Mouse (Mus musculus): ENCODE measurements around the gene Sfxn3. TPM values are rescaled to one million over a fixed set of nuclear protein-coding genes. Genes with fewer than 3 reads are reported as not detected.

Gene Sfxn3
- polyA plus RNA-seq, 1 experiment from 2014 or later: 75.8 TPM

- H3K9ac ChIP-seq (replicated peaks): peak overlapping the region; percentile 80; the same call in 1 of the 2 replicates
- no peak for ATAC-seq (ENCODE audit: low FRiP score)
These were observed 2.2 kb downstream of the Sfxn3 start for GRCm38 (mm10) chr19:45049523-45049922.

GRCm38 (mm10) chr19:45053451-45053850 lies 6.1 kb downstream of the Sfxn3 start:
- Histone ChIP-seq H3K36me3 (peaks cover 48% of the 10 kb centered on the region), H3K27me3 (replicated peaks) (no peaks in the 10 kb centered on the region), H3K4me2 (no peak overlapping the region), H3K27ac (replicated peaks) (no peak overlapping the region), H3K9ac (replicated peaks) (no peak overlapping the region), H3K4me1 (peaks cover 48% of the 10 kb centered on the region), H3K9me3 (replicated peaks) (no peaks in the 10 kb centered on the region), H3K4me3 (replicated peaks) (no peak overlapping the region)
- ATAC-seq (ENCODE audit: low FRiP score): no peak
- 89% methylated on average over 8 of the region's 8 CpGs for WGBS

More at GRCm38 (mm10) chr19:45049523-45049922, 2.2 kb downstream of the Sfxn3 start:
- Histone ChIP-seq H3K4me2 (peak overlapping the region; percentile 90), H3K27me3 (replicated peaks) (peaks cover 13% of the 10 kb centered on the region), H3K27ac (replicated peaks) (no peak overlapping the region), H3K36me3 (peaks cover 42% of the 10 kb centered on the region), H3K4me3 (replicated peaks) (peak overlapping the region; percentile 67; the same call in 1 of the 2 replicates), H3K4me1 (peaks cover 52% of the 10 kb centered on the region), H3K9me3 (replicated peaks) (no peaks in the 10 kb centered on the region)
- 79% methylated on average over 9 of the region's 9 CpGs for WGBS

DNA sequence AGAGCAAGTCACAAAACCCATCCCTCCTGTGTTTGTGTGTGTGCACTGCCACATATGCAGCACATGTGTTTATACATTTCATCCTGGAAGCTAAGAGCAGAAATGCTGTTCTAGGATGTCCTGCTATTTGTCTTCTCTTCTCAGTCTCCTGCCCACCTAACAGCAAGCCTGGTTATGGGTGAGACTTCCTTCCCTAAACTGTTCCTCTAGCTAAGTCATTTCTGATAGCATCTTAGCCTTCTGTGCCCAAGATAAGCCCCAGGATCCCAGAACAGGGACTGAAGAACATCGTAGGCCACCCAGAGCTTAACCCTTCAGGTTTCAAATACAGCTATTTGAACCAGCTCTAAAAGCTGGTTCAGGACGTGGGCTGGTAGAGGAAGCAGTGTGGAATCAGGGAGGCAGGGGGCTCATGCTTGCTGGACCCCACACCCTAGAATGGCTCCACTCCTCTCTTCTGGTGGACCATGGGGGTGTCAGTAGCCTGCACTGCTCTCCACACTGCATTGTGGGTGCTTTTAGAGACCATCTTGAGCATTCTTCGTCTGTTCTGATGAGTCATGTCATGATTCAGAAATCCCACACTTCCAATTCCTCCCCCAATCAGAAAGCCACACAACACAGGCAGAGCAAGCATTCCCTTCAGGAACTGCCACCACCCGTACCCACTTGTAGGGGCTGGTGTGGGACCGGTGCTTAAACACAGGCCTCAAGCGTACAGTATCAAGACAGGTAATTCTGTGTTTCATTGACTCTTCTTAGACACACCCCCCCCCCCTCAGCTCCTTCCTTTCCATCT lies 7.8 kb downstream of the Sfxn3 start:
- H3K4me2 ChIP-seq: no peak overlapping the region
- ATAC-seq (ENCODE audit: low FRiP score): no peak
- no peak overlapping the region for H3K4me3 ChIP-seq (replicated peaks)
- no peaks in the 10 kb centered on the region for H3K27me3 ChIP-seq (replicated peaks)
- H3K4me1 ChIP-seq: peaks cover 40% of the 10 kb centered on the region
- H3K9me3 ChIP-seq (replicated peaks): no peaks in the 10 kb centered on the region
- WGBS: 89% methylated on average over 6 of the region's 6 CpGs
- H3K36me3 ChIP-seq: peaks cover 43% of the 10 kb centered on the region
- H3K27ac ChIP-seq (replicated peaks): no peak overlapping the region
- H3K9ac ChIP-seq (replicated peaks): no peak overlapping the region

DNA sequence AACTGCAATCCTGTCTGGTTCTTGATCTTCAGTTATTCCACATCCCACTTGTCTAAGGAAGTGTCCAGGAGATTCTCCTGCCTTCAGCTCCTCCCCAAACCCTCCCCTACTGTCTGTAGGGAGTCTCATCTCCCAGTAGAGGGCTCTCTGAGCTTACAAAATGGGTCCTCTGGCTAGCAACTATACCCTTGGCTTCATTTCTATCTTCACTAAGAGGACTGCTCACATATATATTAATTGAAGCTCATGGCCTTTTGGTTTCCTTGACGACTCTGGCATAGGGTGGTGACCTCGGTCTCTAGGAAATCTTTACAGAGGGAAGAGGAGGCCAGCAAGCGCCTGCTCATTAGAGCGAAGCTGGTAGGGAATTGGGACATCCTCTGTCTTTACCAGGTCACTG lies 9.1 kb downstream of the Sfxn3 start:
- H3K36me3 ChIP-seq: peaks cover 33% of the 10 kb centered on the region
- peak overlapping the region; percentile 93 for H3K27ac ChIP-seq (replicated peaks)
- no peak overlapping the region for H3K9ac ChIP-seq (replicated peaks)
- 58% methylated on average over 4 of the region's 4 CpGs for WGBS
- H3K9me3 ChIP-seq (replicated peaks): no peaks in the 10 kb centered on the region
- no peak overlapping the region for H3K4me3 ChIP-seq (replicated peaks)
- no peaks in the 10 kb centered on the region for H3K27me3 ChIP-seq (replicated peaks)
- peaks cover 30% of the 10 kb centered on the region for H3K4me1 ChIP-seq
- H3K4me2 ChIP-seq: peak overlapping the region; percentile 75; the same call in 1 of the 2 replicates
- no peak for ATAC-seq (ENCODE audit: low FRiP score)

GRCm38 (mm10) chr19:45056908-45057698 lies 9.8 kb downstream of the Sfxn3 start:
- H3K36me3 ChIP-seq: peaks cover 27% of the 10 kb centered on the region
- no peaks in the 10 kb centered on the region for H3K9me3 ChIP-seq (replicated peaks)
- H3K4me3 ChIP-seq (replicated peaks): no peak overlapping the region; the same call in 1 of the 2 replicates
- ATAC-seq (ENCODE audit: low FRiP score): no peak
- H3K4me2 ChIP-seq: peak overlapping the region; percentile 75
- 84% methylated on average over 7 of the region's 7 CpGs for WGBS
- H3K9ac ChIP-seq (replicated peaks): peak overlapping the region; percentile 79; the same call in 1 of the 2 replicates
- peak overlapping the region; percentile 93 for H3K27ac ChIP-seq (replicated peaks)
- H3K27me3 ChIP-seq (replicated peaks): no peaks in the 10 kb centered on the region
- peaks cover 30% of the 10 kb centered on the region for H3K4me1 ChIP-seq

DNA sequence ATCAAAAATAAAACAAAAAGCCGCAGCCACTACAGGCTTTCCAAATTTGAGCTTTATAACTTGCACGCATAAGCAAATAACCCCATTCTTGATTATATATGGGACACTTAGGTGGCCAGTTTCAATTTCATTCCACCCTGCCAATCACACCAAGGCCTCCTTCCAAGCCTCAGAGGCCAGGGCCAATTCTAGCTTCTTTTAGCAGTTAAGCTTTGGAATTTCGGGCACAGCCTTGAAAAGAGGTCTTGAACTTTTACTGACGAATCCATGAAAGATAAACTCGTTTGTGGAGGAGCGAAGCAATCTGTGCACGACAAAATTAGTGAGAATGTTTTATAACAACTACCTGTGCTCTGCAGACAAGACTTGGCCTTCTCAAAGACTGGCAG lies 10.4 kb downstream of the Sfxn3 start:
- Histone ChIP-seq H3K9me3 (replicated peaks) (no peaks in the 10 kb centered on the region), H3K4me1 (peaks cover 30% of the 10 kb centered on the region), H3K27me3 (replicated peaks) (no peaks in the 10 kb centered on the region), H3K4me3 (replicated peaks) (peak overlapping the region; percentile 57), H3K36me3 (peaks cover 21% of the 10 kb centered on the region), H3K9ac (replicated peaks) (peak overlapping the region; percentile 79), H3K27ac (replicated peaks) (peak overlapping the region; percentile 93), H3K4me2 (peak overlapping the region; percentile 75)
- 55% methylated on average over 7 of the region's 7 CpGs for WGBS
- ATAC-seq (ENCODE audit: low FRiP score): no peak

DNA sequence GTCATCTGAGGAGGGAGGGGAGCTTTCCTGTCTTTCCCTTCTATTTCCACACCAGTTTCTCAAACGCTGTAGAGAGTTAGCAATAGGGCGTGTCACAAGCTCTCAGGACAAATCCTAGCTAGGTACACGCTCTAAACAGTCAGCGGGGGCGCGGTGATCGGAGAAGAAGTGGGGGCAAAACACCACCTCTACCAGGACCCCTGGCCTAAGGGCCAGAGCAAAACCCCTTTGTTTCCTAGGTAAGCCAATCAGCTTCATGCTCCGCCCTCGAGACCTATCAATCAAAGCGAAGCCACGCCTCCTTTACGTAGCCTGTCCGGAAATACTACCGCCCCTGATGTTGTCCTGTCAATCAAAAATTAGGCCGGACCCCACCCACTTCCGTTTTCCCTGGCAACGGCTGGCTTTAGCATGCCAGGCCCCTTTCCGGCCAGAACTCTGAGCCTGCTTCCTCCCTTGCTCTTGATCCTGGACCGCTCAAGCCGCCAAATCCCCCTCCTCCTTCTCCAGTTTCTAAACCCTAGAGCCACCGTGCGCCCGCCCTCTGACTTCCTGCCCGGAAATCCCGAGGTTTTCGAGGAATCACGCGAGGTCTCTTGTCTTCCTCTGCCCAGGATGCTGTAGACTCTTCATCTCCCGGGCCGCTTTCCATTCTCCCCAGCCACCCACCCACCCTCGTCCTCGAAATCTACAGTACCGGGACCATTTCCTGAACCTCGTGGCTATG lies 11.0 kb downstream of the Sfxn3 start:
- Histone ChIP-seq H3K4me2 (peak overlapping the region; percentile 75), H3K36me3 (peaks cover 15% of the 10 kb centered on the region), H3K9ac (replicated peaks) (peak overlapping the region; percentile 79), H3K27ac (replicated peaks) (peak overlapping the region; percentile 93), H3K27me3 (replicated peaks) (no peaks in the 10 kb centered on the region), H3K4me3 (replicated peaks) (peak overlapping the region; percentile 57), H3K4me1 (peaks cover 30% of the 10 kb centered on the region), H3K9me3 (replicated peaks) (no peaks in the 10 kb centered on the region)
- ATAC-seq (ENCODE audit: low FRiP score): peak; percentile 94
- WGBS: under 1% methylated on average over 34 of the region's 34 CpGs

DNA sequence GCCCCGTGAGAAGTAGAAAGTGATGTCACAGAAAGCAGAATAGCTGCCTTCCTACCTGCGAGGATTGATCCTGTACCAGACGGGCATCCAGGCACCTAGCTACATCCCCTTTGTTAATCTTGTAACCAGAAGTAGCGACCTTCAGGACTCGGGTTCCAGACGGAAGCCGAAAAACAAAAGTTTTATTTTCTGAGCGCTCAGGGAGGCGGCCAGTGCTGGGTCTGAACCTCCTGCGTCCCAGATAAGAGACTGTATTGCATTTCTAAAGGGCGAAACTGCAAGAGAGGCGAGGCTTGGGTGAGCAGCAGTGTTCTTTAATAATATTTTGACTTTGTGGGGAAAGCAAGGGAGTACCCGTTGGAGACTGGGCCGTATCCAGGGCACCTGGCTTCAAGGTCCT lies 11.5 kb downstream of the Sfxn3 start:
- H3K27ac ChIP-seq (replicated peaks): peak overlapping the region; percentile 93
- ATAC-seq (ENCODE audit: low FRiP score): no peak; the same call in none of the 2 replicates
- peaks cover 32% of the 10 kb centered on the region for H3K4me1 ChIP-seq
- peak overlapping the region; percentile 79 for H3K9ac ChIP-seq (replicated peaks)
- peak overlapping the region; percentile 57 for H3K4me3 ChIP-seq (replicated peaks)
- peaks cover 1% of the 10 kb centered on the region for H3K27me3 ChIP-seq (replicated peaks)
- H3K9me3 ChIP-seq (replicated peaks): no peaks in the 10 kb centered on the region
- H3K4me2 ChIP-seq: peak overlapping the region; percentile 75
- under 1% methylated on average over 14 of the region's 14 CpGs for WGBS
- peaks cover 10% of the 10 kb centered on the region; the same call in 1 of the 2 replicates for H3K36me3 ChIP-seq

GRCm38 (mm10) chr19:45063565-45064292 lies 16.4 kb downstream of the Sfxn3 start:
- no peak overlapping the region for H3K27ac ChIP-seq (replicated peaks)
- H3K9me3 ChIP-seq (replicated peaks): no peaks in the 10 kb centered on the region
- H3K27me3 ChIP-seq (replicated peaks): peaks cover 50% of the 10 kb centered on the region
- no peak overlapping the region; the same call in 1 of the 2 replicates for H3K9ac ChIP-seq (replicated peaks)
- 43% methylated on average over 20 of the region's 20 CpGs for WGBS
- 0 out of 2 replicates have a peak overlapping the region, but pooled peaks have one; percentile 8 for H3K4me3 ChIP-seq (replicated peaks)
- ATAC-seq (ENCODE audit: low FRiP score): no peak
- peaks cover 23% of the 10 kb centered on the region for H3K4me1 ChIP-seq
- peak overlapping the region; percentile 46 for H3K4me2 ChIP-seq
- no peaks in the 10 kb centered on the region for H3K36me3 ChIP-seq

DNA sequence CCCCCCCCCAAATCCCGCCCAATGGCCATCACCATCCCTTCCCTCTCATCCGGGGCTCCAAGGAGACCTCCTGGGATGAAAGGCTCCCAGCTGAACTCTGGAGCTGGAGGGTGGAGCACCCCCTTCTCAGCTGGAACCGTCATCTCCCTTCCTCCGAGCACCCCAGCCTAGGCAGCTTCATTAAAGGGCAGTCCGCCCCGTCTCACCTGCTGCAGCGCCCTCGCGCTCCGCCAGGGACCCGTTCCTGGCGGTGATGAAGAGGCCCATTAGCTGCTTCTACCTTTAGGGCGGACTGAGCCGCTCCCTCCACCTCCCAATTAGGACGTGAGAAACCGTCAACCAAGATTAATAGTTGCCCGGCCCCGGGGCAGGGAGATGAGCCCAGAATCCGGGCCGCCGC lies 17.9 kb downstream of the Sfxn3 start:
- Histone ChIP-seq H3K9ac (replicated peaks) (no peak overlapping the region), H3K4me1 (peaks cover 15% of the 10 kb centered on the region), H3K27ac (replicated peaks) (no peak overlapping the region), H3K9me3 (replicated peaks) (no peaks in the 10 kb centered on the region), H3K4me2 (no peak overlapping the region), H3K4me3 (replicated peaks) (no peak overlapping the region), H3K27me3 (replicated peaks) (peaks cover 61% of the 10 kb centered on the region), H3K36me3 (no peaks in the 10 kb centered on the region)
- ATAC-seq (ENCODE audit: low FRiP score): no peak
- WGBS: 5% methylated on average over 21 of the region's 21 CpGs

DNA sequence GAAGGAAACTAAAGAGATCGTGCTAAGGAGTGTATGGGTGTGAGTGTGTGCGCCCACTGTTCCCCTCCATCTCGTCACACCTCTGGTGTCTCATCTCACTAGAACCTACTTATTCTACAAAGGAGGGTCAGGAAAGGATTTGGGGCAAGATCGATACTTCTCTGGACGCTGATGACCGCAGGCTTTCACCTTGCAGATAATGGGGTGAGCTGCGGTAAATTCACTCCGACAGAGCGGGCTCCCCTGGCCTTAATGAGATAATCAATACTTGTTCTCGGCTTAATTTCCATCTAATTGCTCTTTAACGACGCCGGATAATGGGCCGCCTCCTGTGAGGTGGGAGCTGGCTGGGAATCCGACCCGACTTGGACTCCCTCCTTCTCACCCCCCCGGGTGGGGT lies 19.9 kb downstream of the Sfxn3 start:
- peaks cover 80% of the 10 kb centered on the region for H3K27me3 ChIP-seq (replicated peaks)
- WGBS: 15% methylated on average over 17 of the region's 17 CpGs
- H3K4me2 ChIP-seq: no peak overlapping the region

More for the DNA sequence above, 19.9 kb downstream of the Sfxn3 start:
- H3K4me1 ChIP-seq: peaks cover 15% of the 10 kb centered on the region
- no peaks in the 10 kb centered on the region for H3K36me3 ChIP-seq
- no peak for ATAC-seq (ENCODE audit: low FRiP score)
- H3K4me3 ChIP-seq (replicated peaks): no peak overlapping the region
- no peak overlapping the region for H3K27ac ChIP-seq (replicated peaks)
- no peak overlapping the region for H3K9ac ChIP-seq (replicated peaks)
- H3K9me3 ChIP-seq (replicated peaks): no peaks in the 10 kb centered on the region
